Mouse (Mus musculus): ENCODE measurements at regions not wholly inside any gene's neighbourhood (a gene's known extent, or its start where the extent isn't known, plus 50 kb on each side); places are given as distances from the start of the nearest gene placed in this dataset.

- TF ChIP-seq GATA1 (IDR thresholded peaks at IDR 0.05; ENCODE audit: borderline replicate concordance, low read length) (no peak), FLI1 (IDR thresholded peaks at IDR 0.05; ENCODE audit: low read length) (no peak)
These were observed 913.4 kb downstream of the Ets1 start for GRCm38 (mm10) chr9:33549395-33549794.
